Mouse (Mus musculus) erythroblast, embryonic 14.5 days (primary cell): ENCODE results near the gene Wars. TPM values are rescaled to one million over a fixed set of nuclear protein-coding genes. Genes with fewer than 3 reads are reported as not detected.

Experiments
- H3K27me3 ChIP-seq: 2 replicates; pipeline ENCODE4 v1.6.1; 2012; ENCODE audit warnings: inconsistent platforms; ENCODE audit not compliant: control insufficient read depth
- H3K36me3 ChIP-seq: 2 replicates; pipeline ENCODE4 v1.6.1; 2012; ENCODE audit warnings: mild to moderate bottlenecking, inconsistent platforms; ENCODE audit not compliant: control insufficient read depth
- H3K4me1 ChIP-seq: 2 replicates; pipeline ENCODE4 v1.6.1; 2012; ENCODE audit warnings: inconsistent platforms; ENCODE audit not compliant: control insufficient read depth
- H3K4me3 ChIP-seq: replicated peaks from 2 replicates; pipeline ENCODE3; 2012; ENCODE audit warnings: moderate library complexity, mild to moderate bottlenecking, inconsistent platforms
- H3K9me3 ChIP-seq: 2 replicates; pipeline ENCODE4 v1.6.1; 2012; ENCODE audit warnings: low read length, inconsistent platforms, mixed read lengths; ENCODE audit not compliant: control insufficient read depth
- GATA1 ChIP-seq: IDR thresholded peaks from 2 replicates; pipeline ENCODE4 v1.6.1; 2012; ENCODE audit warnings: low read length, inconsistent platforms, mixed read lengths
- TAL1 ChIP-seq: IDR thresholded peaks from 3 replicates; pipeline ENCODE4 v1.6.1; 2012; ENCODE audit warnings: low read length, inconsistent platforms, mixed read lengths
- polyA plus RNA-seq: library from polyadenylated mRNA; stranded (reverse); fragments of >175 nt; gene quantifications from 2 replicates; pipeline ENCODE4 v1.2.3, GENCODE M21; 2012

The Wars gene
- 1.4 and 2.1 TPM in 2 replicates for polyA plus RNA-seq

GRCm38 (mm10) chr12:108893715-108894431 is at the start of gene Wars:
Wars (minus strand) TSS chr12:108894174.
- TF ChIP-seq GATA1 (no peak), TAL1 (no peak)
- peaks cover 28% of the 10 kb centered on the region for H3K36me3 ChIP-seq
- H3K4me1 ChIP-seq: peaks cover 34% of the 10 kb centered on the region
- H3K27me3 ChIP-seq: no peaks in the 10 kb centered on the region
- H3K9me3 ChIP-seq: no peaks in the 10 kb centered on the region
- peak within 1 kb of the TSS; percentile 91 for H3K4me3 ChIP-seq

GRCm38 (mm10) chr12:108942203-108942923 is 48.4 kb upstream of the Wars start:
- Histone ChIP-seq H3K4me1 (no peaks in the 10 kb centered on the region), H3K36me3 (no peaks in the 10 kb centered on the region), H3K27me3 (no peaks in the 10 kb centered on the region), H3K4me3 (no peak overlapping the region), H3K9me3 (no peaks in the 10 kb centered on the region)
- no peak for TF ChIP-seq GATA1
- no peak for TF ChIP-seq TAL1

DNA sequence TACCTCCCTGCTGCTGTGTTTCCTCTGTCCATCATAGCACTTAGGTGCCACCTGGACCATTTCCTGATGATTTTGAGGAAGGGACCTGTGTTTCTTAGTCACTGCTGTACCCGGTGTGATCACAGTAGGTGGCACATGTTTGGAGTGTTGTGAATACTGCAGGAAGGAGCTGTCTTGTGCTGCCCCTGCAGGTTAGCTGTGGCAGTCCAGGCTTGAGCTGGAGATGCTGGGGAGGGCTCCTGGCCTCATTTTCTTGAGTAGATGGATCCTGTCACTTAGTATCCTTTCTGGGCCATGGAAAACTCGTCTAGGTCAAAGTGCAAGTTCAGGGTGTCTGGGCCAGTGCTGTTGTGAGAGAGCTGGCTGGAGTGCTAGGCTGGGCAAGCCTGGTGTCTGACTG is 47.3 kb upstream of the Wars start:
- TF ChIP-seq GATA1 (no peak), TAL1 (no peak)
- Histone ChIP-seq H3K36me3 (no peaks in the 10 kb centered on the region), H3K9me3 (no peaks in the 10 kb centered on the region), H3K27me3 (no peaks in the 10 kb centered on the region), H3K4me1 (no peaks in the 10 kb centered on the region), H3K4me3 (no peak overlapping the region)

DNA sequence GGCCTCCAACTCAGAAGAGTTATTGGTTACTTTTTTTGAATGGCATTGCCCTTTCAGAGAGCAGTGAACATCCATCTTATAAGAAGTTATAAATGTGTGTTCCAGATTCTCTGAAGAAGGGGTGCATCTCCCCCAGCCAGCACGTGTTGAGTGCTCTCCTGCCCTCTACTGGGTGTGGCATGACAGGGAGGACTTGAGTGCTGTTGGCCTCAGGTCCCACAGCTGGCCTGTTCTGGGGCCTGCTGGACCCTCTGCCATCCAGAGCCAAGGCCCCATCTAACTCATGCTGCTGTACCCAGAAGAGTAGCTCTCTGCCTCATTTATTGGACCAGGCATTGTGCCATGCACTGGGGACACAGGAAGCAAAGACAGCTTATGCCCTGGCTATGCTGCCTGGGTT is 46.3 kb upstream of the Wars start:
- Histone ChIP-seq H3K4me1 (no peaks in the 10 kb centered on the region), H3K9me3 (no peaks in the 10 kb centered on the region), H3K27me3 (no peaks in the 10 kb centered on the region), H3K36me3 (no peaks in the 10 kb centered on the region), H3K4me3 (no peak overlapping the region)
- TF ChIP-seq GATA1: no peak
- no peak for TF ChIP-seq TAL1

DNA sequence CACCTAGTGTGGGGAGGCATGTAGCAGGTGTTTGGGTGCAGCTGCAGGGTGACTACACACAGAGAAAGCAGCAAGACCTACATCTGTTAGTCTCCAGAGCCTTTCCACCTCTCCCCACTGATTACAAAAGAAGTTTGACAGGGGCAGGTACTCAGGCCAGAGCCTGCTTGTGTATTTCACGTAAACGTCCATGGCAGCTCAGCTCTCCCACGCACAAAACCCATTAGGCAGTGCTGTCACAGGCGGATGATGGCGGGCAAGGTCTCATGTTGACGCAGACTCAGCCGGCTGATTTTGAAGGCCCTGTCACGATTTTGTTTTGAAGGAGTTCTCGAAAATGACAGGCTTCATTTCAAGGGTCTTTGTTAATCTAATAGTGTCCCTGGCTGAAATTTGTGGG is 45.3 kb upstream of the Wars start:
- Histone ChIP-seq H3K4me3 (no peak overlapping the region), H3K27me3 (no peaks in the 10 kb centered on the region), H3K4me1 (no peaks in the 10 kb centered on the region), H3K9me3 (no peaks in the 10 kb centered on the region), H3K36me3 (no peaks in the 10 kb centered on the region)
- TF ChIP-seq GATA1 (no peak), TAL1 (no peak)

GRCm38 (mm10) chr12:108938844-108939243 is 44.9 kb upstream of the Wars start:
- no peaks in the 10 kb centered on the region for H3K27me3 ChIP-seq
- H3K36me3 ChIP-seq: no peaks in the 10 kb centered on the region
- H3K4me1 ChIP-seq: no peaks in the 10 kb centered on the region
- H3K4me3 ChIP-seq: no peak overlapping the region
- TF ChIP-seq GATA1 (no peak), TAL1 (no peak)
- H3K9me3 ChIP-seq: no peaks in the 10 kb centered on the region

DNA sequence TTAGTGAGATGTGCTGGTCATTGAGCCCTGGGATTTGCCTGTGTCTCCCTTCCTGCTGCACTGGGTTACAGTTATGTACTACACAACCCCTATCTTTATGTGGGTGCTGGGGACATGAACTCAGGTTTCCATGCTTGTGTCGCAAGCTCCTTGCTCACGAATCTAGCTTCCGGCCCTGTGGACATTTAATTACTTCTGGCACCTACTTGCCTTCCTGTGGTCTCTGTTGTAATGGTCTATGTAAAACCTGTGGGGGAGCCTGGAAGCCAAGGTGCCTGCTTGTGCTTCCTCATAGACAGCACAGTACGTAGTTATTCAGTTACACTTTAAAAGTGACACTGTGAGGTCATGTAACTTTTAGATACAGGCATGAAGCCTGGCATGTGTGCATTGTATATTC is 43.5 kb upstream of the Wars start:
- TF ChIP-seq TAL1 (no peak), GATA1 (no peak)
- no peak overlapping the region for H3K4me3 ChIP-seq

DNA sequence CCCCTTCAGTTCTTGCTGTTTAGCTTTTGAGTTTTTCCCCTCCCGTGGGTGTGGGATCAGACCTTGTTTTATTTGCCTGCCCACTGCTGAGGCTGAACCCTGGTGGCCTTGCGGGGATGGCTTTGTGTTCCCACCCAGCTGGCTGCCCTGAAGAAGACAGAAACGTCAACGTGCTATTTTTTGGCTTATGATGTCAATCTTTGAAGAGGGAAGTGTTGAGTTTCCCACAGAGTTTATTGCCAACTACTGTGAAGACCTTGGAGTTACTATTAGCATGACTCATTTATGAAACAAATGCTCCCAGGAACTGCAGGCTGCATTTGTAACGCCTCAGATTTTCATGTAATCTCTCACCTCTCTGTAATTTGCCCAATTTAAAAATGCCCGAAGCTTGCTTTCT is 42.9 kb upstream of the Wars start:
- no peaks in the 10 kb centered on the region for H3K36me3 ChIP-seq
- TF ChIP-seq GATA1 (no peak), TAL1 (no peak)
- H3K4me3 ChIP-seq: no peak overlapping the region
- H3K27me3 ChIP-seq: no peaks in the 10 kb centered on the region
- H3K4me1 ChIP-seq: no peaks in the 10 kb centered on the region
- no peaks in the 10 kb centered on the region for H3K9me3 ChIP-seq

More for the DNA sequence above, 43.5 kb upstream of the Wars start:
- Histone ChIP-seq H3K36me3 (no peaks in the 10 kb centered on the region), H3K27me3 (no peaks in the 10 kb centered on the region), H3K9me3 (no peaks in the 10 kb centered on the region), H3K4me1 (no peaks in the 10 kb centered on the region)

DNA sequence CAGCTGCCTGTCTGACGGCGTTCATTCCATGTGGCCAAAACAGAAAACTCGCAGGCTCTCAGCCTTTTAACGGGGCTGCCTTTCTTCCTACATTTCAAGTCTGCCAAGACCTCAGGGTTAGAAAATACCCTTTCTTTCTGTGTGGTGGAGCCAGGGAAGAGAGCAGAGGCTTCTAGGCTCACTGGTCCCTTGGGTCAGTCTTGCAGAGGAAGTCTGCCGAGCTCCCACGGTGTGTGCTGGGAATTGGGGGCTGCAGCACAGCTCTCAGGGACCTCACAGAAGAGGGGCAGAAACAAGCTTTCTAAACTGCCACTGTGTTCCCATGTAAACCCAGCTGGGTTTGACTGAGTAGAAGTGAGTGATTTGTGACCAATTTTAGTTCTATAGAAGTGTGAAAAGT is 40.3 kb upstream of the Wars start:
- TF ChIP-seq TAL1 (no peak), GATA1 (no peak)
- H3K27me3 ChIP-seq: no peaks in the 10 kb centered on the region
- H3K36me3 ChIP-seq: no peaks in the 10 kb centered on the region
- no peak overlapping the region for H3K4me3 ChIP-seq
- no peaks in the 10 kb centered on the region for H3K9me3 ChIP-seq
- no peaks in the 10 kb centered on the region for H3K4me1 ChIP-seq
